Mouse (Mus musculus) cerebellum, postnatal 25 days (tissue): ENCODE measurements around the gene Stk10.
"Not testable (repeated sequence)": the region's sequence is repeated elsewhere in the genome, so short reads cannot be mapped to it uniquely, and the experiment has no call there.

Experiments used
- DNase-seq, 2 experiments: peaks; one replicate each; pipeline ENCODE4 v3.0.0; 2021; ENCODE audit warnings: mixed read lengths in 2 of 2

Gene Stk10

DNA sequence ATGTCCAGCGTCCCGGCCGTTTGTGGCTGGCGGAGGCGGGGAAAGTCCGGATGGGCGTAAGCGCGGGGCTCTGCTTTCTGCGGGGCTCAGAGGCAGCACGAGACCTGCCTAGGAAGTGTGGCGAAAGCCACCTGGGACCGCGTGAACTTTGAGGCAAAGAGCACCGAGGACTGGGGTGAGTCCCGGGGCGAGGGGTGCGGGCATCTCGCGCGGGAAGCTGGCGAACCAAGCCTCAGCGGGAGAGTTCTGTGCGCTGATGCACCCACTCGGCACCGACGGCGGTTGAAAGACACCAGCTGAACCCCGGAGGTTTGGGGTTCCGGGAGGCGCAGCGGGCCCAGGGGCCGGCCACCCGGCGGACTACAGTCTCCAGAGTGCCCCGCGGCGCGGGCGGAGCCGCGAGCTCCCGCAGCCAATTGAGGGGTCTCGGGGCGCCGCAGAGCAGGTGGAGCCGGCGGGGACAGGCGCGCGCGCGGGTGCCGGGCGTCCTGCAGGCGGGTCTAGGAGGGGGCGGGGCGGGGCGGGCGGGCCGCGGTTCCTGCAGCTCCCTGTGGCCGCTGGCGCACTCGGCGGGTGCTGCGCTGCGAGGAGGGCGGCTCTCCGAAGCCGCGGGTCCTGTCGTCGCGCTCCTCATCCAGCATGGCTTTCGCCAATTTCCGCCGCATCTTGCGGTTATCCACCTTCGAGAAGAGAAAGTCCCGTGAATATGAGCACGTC, at the start of gene Stk10:
TSS of gene Stk10 (plus strand) at position 541 of the 717 bp plus-strand sequence.
- peak; percentile 91 to 94 for DNase-seq

DNA sequence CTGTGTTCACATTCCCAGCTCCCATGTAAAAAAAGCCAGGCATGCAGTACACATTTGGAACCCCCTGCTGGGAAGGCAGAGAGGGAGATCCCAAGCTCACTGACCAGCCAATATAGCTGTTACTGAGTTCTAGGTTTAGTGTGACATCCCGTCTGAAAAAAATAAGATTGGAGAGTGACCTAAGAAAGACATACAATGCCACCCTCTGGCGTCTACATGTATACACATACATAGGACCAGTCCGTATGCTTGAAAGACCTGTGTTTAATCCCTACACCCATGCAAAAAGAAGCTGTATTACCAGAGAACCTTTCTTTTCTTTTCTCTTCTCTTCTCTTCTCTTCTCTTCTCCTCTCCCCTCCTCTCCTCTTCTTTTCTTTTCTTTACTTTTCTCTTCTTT, 47.8 kb upstream of the Stk10 start:
- peak in 1 of 2 experiments; percentile 23 for DNase-seq

- DNase-seq = no peak
Measured at GRCm38 (mm10) chr11:32486621-32487020, 46.5 kb upstream of the Stk10 start.

GRCm38 (mm10) chr11:32487501-32487900, 45.6 kb upstream of the Stk10 start:
- no peak for DNase-seq

DNA sequence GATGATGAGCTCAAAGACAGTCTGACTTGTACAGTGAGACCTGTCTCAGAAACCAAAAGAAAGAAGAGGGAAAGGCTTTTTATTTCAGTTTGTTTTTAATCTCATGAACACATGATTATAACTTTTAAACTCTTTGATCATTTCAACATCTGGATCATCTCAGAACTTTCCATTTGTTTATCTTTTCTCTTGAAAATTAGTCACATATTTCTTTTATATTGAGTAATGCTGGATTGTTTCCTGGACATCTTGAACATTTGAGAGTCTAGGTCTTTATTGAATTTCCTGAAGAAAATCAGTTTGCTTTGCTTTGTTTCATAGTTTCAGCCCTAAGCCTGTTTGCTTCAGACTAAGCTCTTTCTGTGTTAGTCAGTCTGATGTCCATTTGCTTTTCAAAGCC, 44.8 kb upstream of the Stk10 start:
- no peak for DNase-seq

- no peak for DNase-seq
Measured at GRCm38 (mm10) chr11:32488808-32489670, 44.1 kb upstream of the Stk10 start.

DNA sequence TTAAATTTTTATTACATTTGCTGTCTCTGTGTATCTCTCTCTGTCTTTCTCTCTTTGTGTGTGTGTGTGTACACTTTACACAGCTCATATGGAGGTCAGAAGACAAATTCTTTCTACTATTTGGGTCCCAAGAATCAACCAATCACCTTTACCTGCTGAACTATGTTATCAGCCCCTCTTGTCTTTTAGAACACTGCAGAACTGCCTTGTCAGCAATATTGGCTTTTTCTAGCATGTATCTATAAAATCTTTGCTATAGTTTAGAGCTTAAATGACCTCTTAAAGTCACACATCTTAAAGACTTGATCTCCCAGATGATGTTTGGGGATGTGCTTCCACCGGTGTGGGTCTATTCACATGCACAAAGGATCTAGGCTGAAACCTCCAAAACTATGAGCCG, 42.0 kb upstream of the Stk10 start:
- DNase-seq = no peak

- DNase-seq = no peak
Measured at GRCm38 (mm10) chr11:32493312-32493711, 39.8 kb upstream of the Stk10 start.

- no peak for DNase-seq
Measured at GRCm38 (mm10) chr11:32495283-32495682, 37.8 kb upstream of the Stk10 start.

- DNase-seq = peak; percentile 58 to 84
Measured at GRCm38 (mm10) chr11:32498757-32499535, 34.2 kb upstream of the Stk10 start.

DNA sequence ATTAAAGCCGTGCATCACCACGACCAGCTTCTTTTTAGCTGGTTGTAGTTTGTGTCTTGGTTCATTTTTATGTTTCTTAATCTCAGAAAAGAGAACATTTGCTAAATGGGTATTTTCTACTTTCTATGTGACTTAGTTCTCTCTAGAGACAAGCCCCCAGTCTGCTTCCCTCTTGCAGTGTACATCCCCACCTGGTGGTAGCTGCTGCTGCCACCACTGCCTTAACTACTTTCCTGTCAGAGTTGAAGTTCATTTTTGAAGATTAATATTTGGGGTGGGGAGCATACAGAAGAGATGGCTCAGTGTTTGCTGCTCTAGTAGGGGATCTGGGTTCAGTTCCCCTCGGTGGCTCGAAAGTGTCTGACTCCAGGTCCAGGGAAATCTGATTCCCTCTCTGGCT, 33.2 kb upstream of the Stk10 start:
- DNase-seq = no peak

DNA sequence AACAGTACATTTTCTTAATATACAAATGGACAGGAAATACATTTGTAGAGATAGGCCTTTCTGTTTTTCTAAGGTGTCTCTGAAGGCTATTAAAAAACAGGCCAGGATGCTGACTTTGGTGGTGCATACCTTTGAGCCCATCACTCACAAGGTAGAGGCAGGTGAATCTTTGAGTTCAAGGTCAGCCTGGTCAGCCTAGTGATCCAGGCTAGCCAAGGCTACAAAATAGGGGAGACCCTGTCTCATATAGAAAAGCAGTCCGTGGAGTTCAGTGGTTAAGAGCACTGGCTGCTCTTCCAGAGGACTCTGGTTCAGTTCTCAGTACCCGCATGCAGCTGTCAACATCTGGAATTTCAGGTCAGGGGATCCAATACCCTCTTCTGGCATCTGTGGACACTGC, 29.4 kb upstream of the Stk10 start:
- DNase-seq = no peak

DNA sequence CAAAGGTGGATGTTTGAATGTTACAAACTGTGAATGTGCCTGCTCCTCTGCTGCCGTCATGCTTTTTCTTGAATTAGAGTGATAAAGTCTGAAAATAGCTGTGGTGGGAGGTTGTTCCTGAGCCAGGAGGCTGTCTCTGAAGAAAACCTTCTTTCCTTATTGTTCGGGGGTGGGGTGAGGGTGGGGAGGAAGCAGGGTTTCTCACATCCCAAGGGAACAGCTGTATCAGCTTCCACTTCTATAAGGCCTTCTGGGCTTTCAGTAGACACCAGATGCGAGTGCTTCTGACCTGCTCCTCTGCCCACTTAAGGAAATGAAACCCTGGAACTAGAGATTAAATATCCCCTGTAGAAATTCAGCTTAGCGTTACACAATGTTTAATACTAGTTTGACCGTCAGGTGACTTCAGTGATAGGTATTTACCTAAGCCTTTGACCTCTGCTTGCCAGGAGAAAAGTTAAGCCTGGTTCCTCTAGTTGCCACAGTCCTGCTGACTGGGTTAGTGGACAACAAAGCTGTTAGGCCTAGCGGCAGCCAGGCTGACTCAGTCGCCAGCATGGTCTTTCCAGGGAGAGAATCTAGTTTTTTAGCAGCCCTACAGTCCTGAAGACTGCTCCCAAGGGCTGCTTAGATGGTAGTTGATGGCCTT, 27.9 kb upstream of the Stk10 start:
- DNase-seq = no peak

- no peak for DNase-seq
Measured at GRCm38 (mm10) chr11:32510930-32511329, 22.2 kb upstream of the Stk10 start.

- not testable (repeated sequence) for DNase-seq
Measured at GRCm38 (mm10) chr11:32514853-32515252, 18.3 kb upstream of the Stk10 start.

DNA sequence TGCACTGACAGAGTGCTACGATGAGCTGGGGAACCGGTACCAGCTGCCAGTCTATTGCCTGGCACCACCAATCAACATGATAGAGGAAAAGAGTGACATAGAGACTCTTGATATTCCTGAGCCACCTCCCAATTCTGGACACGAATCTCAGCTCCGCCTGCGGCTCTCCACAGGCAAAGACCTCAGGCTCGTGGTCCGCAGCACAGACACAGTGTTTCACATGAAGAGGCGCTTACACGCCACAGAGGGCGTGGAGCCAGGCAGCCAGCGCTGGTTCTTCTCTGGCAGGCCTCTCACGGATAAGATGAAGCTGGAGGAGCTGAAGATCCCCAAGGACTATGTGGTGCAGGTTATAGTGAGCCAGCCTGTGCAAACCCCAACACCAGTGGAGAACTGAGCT, 17.0 kb upstream of the Stk10 start:
- DNase-seq = peak; percentile 64 to 67

DNA sequence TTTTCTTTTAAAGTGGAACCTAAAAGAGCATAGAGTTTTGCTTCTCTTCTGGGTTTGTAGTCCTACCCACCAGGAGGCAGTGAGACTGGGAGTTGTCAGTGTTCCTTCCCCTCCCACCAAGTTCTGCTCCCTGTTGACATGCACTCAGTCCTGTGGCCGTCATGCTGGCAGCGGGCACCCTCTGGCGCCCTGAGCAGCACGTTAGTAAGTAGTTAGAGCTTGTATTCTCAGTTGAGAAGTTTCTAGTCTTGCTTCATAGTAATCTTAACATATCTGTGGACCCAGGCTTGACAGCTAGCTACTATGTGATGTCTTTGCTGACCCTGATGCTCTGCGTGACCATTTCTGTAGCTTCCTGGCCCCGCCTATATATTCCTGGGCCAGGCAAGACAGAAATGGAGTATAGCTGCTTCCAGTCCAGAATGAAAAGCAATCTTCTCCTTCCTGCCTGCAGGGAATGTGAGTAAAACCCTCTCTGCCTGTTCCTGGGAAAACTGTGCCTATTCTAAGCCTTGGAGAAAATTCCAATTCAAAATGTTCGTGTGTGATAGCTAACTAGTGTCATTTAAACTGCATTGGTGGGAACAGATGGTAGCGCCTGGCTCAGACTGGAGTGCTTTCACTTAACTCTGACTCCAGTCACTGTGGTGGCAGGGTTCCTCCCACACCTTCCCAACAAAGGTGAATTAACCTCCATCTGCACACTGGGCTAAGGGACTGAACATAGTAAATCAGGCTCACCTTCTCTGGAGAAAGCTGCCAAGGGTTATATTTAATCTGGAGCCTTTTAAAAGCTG, 16.0 kb upstream of the Stk10 start:
- peak; percentile 82 to 85 for DNase-seq

DNA sequence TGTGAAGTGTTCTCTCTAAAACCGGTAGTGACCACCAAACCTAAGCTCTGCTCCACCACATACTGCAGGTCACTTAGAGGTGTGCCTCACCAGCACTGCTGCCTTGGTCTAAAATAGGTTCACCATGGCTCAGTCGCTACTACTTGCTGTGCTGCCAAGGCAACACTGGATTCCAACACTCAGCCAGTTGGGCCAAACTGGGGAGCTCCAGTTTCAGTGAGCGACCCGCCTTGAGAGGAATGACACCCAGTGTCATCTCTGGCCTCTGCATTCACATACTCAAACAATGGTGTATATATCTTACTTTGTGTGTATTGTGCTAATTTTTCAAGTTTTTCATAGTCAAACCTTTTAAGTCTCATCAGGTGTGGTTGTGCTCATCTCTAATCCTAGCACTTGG, 14.3 kb upstream of the Stk10 start:
- peak; percentile 43 to 44 for DNase-seq

DNA sequence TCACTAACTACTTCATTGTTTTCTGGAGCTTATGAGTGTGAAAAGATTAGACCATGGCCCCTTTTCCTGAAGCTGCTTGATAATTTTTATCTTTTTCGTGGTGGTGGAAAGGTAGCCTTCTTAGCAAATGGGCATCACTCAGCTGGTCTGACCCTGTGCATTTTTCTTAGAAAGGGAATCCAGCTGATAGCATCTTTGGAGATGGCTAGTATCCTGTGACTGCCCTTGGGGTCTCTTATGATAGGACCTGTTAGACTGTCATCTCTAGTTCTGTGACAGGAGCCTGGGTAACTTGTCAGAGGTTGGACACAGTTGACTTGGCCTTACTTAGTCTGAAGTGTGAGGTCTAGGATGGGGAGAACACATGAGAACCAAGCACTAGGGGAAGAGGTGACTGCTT, 13.8 kb upstream of the Stk10 start:
- no peak for DNase-seq

DNA sequence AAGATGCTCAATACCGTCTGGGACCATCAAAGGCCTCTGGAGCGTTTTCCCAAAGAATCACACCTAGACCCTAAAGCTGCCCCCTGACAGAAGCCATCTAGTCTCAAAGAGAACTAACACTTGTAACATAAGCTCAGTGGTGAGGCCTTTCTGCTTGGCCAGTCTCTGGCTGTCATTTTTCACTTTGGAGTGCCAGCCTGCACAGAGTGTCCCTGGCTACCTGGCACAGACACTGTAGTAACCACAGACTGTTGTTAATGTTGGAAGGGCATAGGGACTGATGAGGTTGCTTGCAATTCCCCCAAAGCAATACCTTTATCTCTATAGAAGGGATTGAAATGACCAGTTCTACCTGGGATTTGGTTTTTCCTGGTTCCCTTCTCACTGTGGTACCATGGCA, 11.9 kb upstream of the Stk10 start:
- peak in 1 of 2 experiments; percentile 41 for DNase-seq

- no peak for DNase-seq
Measured at GRCm38 (mm10) chr11:32524122-32524920, 8.8 kb upstream of the Stk10 start.
